Mouse (Mus musculus): ENCODE results near the gene Gm26620. TPM values are rescaled to one million over a fixed set of nuclear protein-coding genes. Genes with fewer than 3 reads are reported as not detected.

Gene Gm26620
- under 1 TPM; 0.45 to 0.76 TPM for total RNA-seq (2021)
- long read RNA-seq, experiment 1, partial matches to known transcripts, result 0 of 3 reads
- long read RNA-seq, experiment 1, other reads (novel, unspliced or antisense), result 0 of 3 reads
- long read RNA-seq, experiment 2, partial matches to known transcripts, result 0 of 3 reads
- long read RNA-seq, experiment 2, other reads (novel, unspliced or antisense), result 0 of 3 reads

- DNase-seq, result peak; percentile 90
Measured at GRCm38 (mm10) chr1:170884978-170885561, at the start of gene Gm26620, which contains the start of gene Dusp12. Gene Gm26620 (plus strand): TSS chr1:170885065. Gene Dusp12 (minus strand): TSS chr1:170885540.

GRCm38 (mm10) chr1:170839685-170840084 is 45.2 kb upstream of the Gm26620 start:
- no peak for DNase-seq

- no peak for DNase-seq
Measured at GRCm38 (mm10) chr1:170844380-170844779, 40.5 kb upstream of the Gm26620 start.

- DNase-seq, result no peak
Measured at GRCm38 (mm10) chr1:170845448-170846307, 39.2 kb upstream of the Gm26620 start.

- DNase-seq, result no peak
Measured at GRCm38 (mm10) chr1:170850007-170850406, 34.9 kb upstream of the Gm26620 start.

- DNase-seq, result no peak
Measured at GRCm38 (mm10) chr1:170850637-170851624, 33.9 kb upstream of the Gm26620 start.

GRCm38 (mm10) chr1:170853604-170854003 is 31.3 kb upstream of the Gm26620 start:
- no peak for DNase-seq

- DNase-seq, result no peak
Measured at GRCm38 (mm10) chr1:170855056-170855760, 29.7 kb upstream of the Gm26620 start.

GRCm38 (mm10) chr1:170857369-170857768 is 27.5 kb upstream of the Gm26620 start:
- no peak for DNase-seq

GRCm38 (mm10) chr1:170858872-170859271 is 26.0 kb upstream of the Gm26620 start:
- DNase-seq, result no peak

GRCm38 (mm10) chr1:170861671-170862434 is 23.0 kb upstream of the Gm26620 start:
- no peak for DNase-seq

- DNase-seq, result no peak
Measured at GRCm38 (mm10) chr1:170862435-170862717, 22.5 kb upstream of the Gm26620 start.

GRCm38 (mm10) chr1:170863033-170863432 is 21.8 kb upstream of the Gm26620 start:
- DNase-seq, result no peak

GRCm38 (mm10) chr1:170864234-170864633 is 20.6 kb upstream of the Gm26620 start:
- DNase-seq, result no peak

GRCm38 (mm10) chr1:170864754-170865153 is 20.1 kb upstream of the Gm26620 start:
- DNase-seq, result no peak

- DNase-seq, result no peak
Measured at GRCm38 (mm10) chr1:170865406-170865805, 19.5 kb upstream of the Gm26620 start.

GRCm38 (mm10) chr1:170866992-170867690 is 17.7 kb upstream of the Gm26620 start:
- peak; percentile 24 for DNase-seq

GRCm38 (mm10) chr1:170867691-170868105 is 17.2 kb upstream of the Gm26620 start, which contains the start of gene Atf6:
Gene Atf6 (minus strand): TSS chr1:170867771.
- DNase-seq, result peak; percentile 98

- peak; percentile 78 for DNase-seq
Measured at GRCm38 (mm10) chr1:170868107-170868904, 16.6 kb upstream of the Gm26620 start.

Measured in adrenal gland, postnatal 10 days (tissue).